ENCODE assay signal across 20 mouse cellular contexts in genomic region chr9:59971263-59971662, GRCm38 (mm10). TPM values are rescaled to one million over a fixed set of nuclear protein-coding genes. Genes with fewer than 3 reads are reported as not detected.
A peak's percentile ranks its signal among the peaks of the same experiment; 100 is the strongest.
DNase-seq lines count a peak whose midpoint lies in the region.
"Had no signal": no experiment of that assay in that cellular context is flagged by ENCODE, and none has a peak within 500 bp of the region (broad histone marks: within the 10 kb centered on the region; RNA-seq: fewer than 3 reads in every experiment).

No protein-coding gene starts in this region.

- DNase-seq in adrenal gland, postnatal 36 days = peak; percentile 30 to 50
- DNase-seq in adrenal gland, postnatal 4 days (ENCODE audit: low spot score in 2 of 2) = no peak
- DNase-seq in kidney, postnatal 10 days = peak; percentile 50
- DNase-seq in kidney, adult 18-20 months = no peak
- peak; percentile 30 for DNase-seq in lung, postnatal 14 days
- DNase-seq in lung, postnatal 4 days = no peak
- peak; percentile 61 for DNase-seq in testis, postnatal 10 days (ENCODE audit: low spot score)
- DNase-seq: B cell, adult 2 months; cerebellum, adult 8-10 months; cerebellum, postnatal 36 days; embryo, embryonic 11 days; gastrocnemius, adult 2 months; kidney, adult 11 months; layer of hippocampus, adult 9-11 months; right cerebral cortex, postnatal 14 days; spleen, adult 18-20 months; thymus, postnatal 25 days had no signal

RNA-seq across cellular contexts. Expression of gene Nr2e3, which starts 10.8 kb away (rescaled TPM):
- not detected for total RNA-seq in adrenal gland, postnatal 36 days (2021)
- total RNA-seq in adrenal gland, postnatal 4 days (2021) = not detected
- total RNA-seq: gastrocnemius, adult 2 months; heart, postnatal 14 days; left cerebral cortex, adult 18-20 months; left cerebral cortex, postnatal 25 days had no signal

Comparison
In these comparisons a context has a peak if more than half of its experiments do, and no peak if none do; other contexts are left out.
1. DNase-seq: peak in adrenal gland, postnatal 36 days (2 of 2), kidney, postnatal 10 days (single experiment), lung, postnatal 14 days (single experiment) and testis, postnatal 10 days (single experiment); none in adrenal gland, postnatal 4 days (0 of 2), kidney, adult 18-20 months (single experiment) and lung, postnatal 4 days (0 of 2).